Comparison of ENCODE assay signal across 14 mouse cellular contexts in the genomic region with DNA sequence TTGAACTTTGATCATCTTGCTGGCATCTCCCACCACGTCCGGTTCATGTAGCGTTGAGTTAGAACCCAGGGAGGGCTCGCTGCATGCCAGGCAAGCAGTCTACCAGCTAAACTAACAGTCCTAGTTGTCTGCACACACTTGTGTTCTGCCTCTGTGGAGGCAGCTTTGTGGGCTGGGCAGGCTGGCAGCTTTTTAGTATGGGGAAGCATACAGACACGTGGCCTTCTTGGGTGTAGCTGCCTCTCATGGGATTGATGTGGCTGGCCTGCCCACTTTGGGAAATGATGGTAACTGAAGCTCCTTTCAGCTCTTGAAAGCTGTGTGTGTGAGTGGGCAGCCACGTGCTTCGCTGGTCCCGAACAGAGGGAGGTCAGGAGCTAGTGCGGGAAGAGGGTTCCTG.
"Had no signal": no experiment of that assay in that cellular context is flagged by ENCODE, and none has a peak within 500 bp of the region (broad histone marks: within the 10 kb centered on the region; RNA-seq: fewer than 3 reads in every experiment).

No protein-coding gene starts in this region.

- DNase-seq: gastrocnemius, adult 2 months; gastrocnemius, postnatal 10 days; gastrocnemius, postnatal 25 days; heart, adult 18-20 months; heart, postnatal 4 days; kidney, adult 11 months; kidney, adult 2 months; kidney, adult 9 months; kidney, postnatal 14 days; layer of hippocampus, postnatal 36 days; left cerebral cortex, postnatal 4 days had no signal

- ATAC-seq: hindbrain, postnatal 0 days; intestine, embryonic 16.5 days; liver, embryonic 12.5 days had no signal
